Mouse (Mus musculus) neural tube, embryonic 13.5 days (tissue): ENCODE data around the gene Ephb2. TPM values are rescaled to one million over a fixed set of nuclear protein-coding genes. Genes with fewer than 3 reads are reported as not detected.

ENCODE experiments used
- ATAC-seq: fragments of 200-750 bp; cut with Nextera tagmentation; 2 replicates; pipeline ENCODE4 v1.8.0; 2017; ENCODE audit warnings: low read depth, mild to moderate bottlenecking, moderate TSS enrichment, moderate library complexity
- H3K27ac ChIP-seq: fragments of 300-500 bp; sonication (generic); replicated peaks from 2 replicates; pipeline ENCODE4 v1.5.1; 2015; ENCODE audit warnings: moderate library complexity, mild to moderate bottlenecking, inconsistent platforms
- H3K27me3 ChIP-seq: fragments of 300-500 bp; sonication (generic); 2 replicates; pipeline ENCODE4 v1.6.1; 2015; ENCODE audit warnings: mild to moderate bottlenecking, inconsistent platforms
- H3K36me3 ChIP-seq: fragments of 300-500 bp; sonication (generic); 2 replicates; pipeline ENCODE4 v1.6.1; 2015; ENCODE audit warnings: mild to moderate bottlenecking, inconsistent platforms
- H3K4me1 ChIP-seq: fragments of 300-500 bp; sonication (generic); replicated peaks from 2 replicates; pipeline ENCODE4 v1.6.1; 2015; ENCODE audit warnings: inconsistent platforms
- H3K4me2 ChIP-seq: fragments of 300-500 bp; sonication (generic); 2 replicates; pipeline ENCODE4 v1.6.1; 2015; ENCODE audit warnings: inconsistent platforms, mild to moderate bottlenecking, moderate library complexity
- H3K4me3 ChIP-seq: fragments of 300-500 bp; sonication (generic); 2 replicates; pipeline ENCODE4 v1.5.1; 2015; ENCODE audit warnings: mild to moderate bottlenecking, inconsistent platforms
- H3K9ac ChIP-seq: fragments of 300-500 bp; sonication (generic); 2 replicates; pipeline ENCODE4 v1.6.1; 2015; ENCODE audit warnings: moderate library complexity, mild to moderate bottlenecking, inconsistent platforms
- H3K9me3 ChIP-seq: fragments of 300-500 bp; sonication (generic); 2 replicates; pipeline ENCODE4 v1.6.1; 2016; ENCODE audit warnings: inconsistent platforms
- WGBS: fragments of 180-500 bp; shearing (Covaris S2); methylation state at CpG from one replicate; pipeline ENCODE4 v1.1.7; 2015; 5-methylcytosine and 5-hydroxymethylcytosine counted together
- polyA plus RNA-seq: library from polyadenylated mRNA; unstranded; fragments of >200 nt; fragmentation: Nextera tagmentation; extraction: Ambion mirVana; gene quantifications from 2 replicates; pipeline ENCODE4 v1.2.1, GENCODE M21; 2015

Gene Ephb2
- polyA plus RNA-seq, 1 experiment from 2014 or later, result 18.6 TPM

GRCm38 (mm10) chr4:136861806-136862205 lies 26.0 kb upstream of the Ephb2 start:
- H3K9ac ChIP-seq, result peak overlapping the region; percentile 47; the same call in 1 of the 2 replicates
- ATAC-seq, result peak; percentile 32; the same call in 1 of the 2 replicates

GRCm38 (mm10) chr4:136860022-136860421 lies 24.2 kb upstream of the Ephb2 start:
- H3K9ac ChIP-seq, result no peak overlapping the region
- H3K4me1 ChIP-seq, result peaks cover 28% of the 10 kb centered on the region
- 83% methylated on average over 7 of the region's 7 CpGs for WGBS
- no peak overlapping the region for H3K4me2 ChIP-seq
- no peaks in the 10 kb centered on the region for H3K36me3 ChIP-seq
- H3K9me3 ChIP-seq, result no peaks in the 10 kb centered on the region
- H3K27ac ChIP-seq, result no peak overlapping the region
- ATAC-seq, result no peak
- H3K4me3 ChIP-seq, result no peak overlapping the region
- H3K27me3 ChIP-seq, result no peaks in the 10 kb centered on the region; the same call in 1 of the 2 replicates

More at GRCm38 (mm10) chr4:136861806-136862205, 26.0 kb upstream of the Ephb2 start:
- Histone ChIP-seq H3K27ac (peak overlapping the region; percentile 62), H3K4me3 (no peak overlapping the region), H3K4me1 (peaks cover 43% of the 10 kb centered on the region), H3K27me3 (no peaks in the 10 kb centered on the region; the same call in 1 of the 2 replicates), H3K36me3 (no peaks in the 10 kb centered on the region), H3K9me3 (no peaks in the 10 kb centered on the region), H3K4me2 (no peak overlapping the region)
- 4% methylated on average over 17 of the region's 17 CpGs for WGBS

GRCm38 (mm10) chr4:136855081-136855480 lies 19.3 kb upstream of the Ephb2 start:
- Histone ChIP-seq H3K4me2 (no peak overlapping the region), H3K27ac (no peak overlapping the region), H3K9ac (no peak overlapping the region), H3K36me3 (no peaks in the 10 kb centered on the region), H3K27me3 (no peaks in the 10 kb centered on the region), H3K4me1 (no peaks in the 10 kb centered on the region; the same call in 1 of the 2 replicates), H3K9me3 (no peaks in the 10 kb centered on the region), H3K4me3 (no peak overlapping the region)
- 38% methylated on average over 6 of the region's 6 CpGs for WGBS
- no peak for ATAC-seq

- 76% methylated on average over 12 of the region's 12 CpGs for WGBS
- H3K9me3 ChIP-seq, result no peaks in the 10 kb centered on the region
- no peak overlapping the region for H3K27ac ChIP-seq
- no peak overlapping the region for H3K4me3 ChIP-seq
- no peaks in the 10 kb centered on the region; the same call in 1 of the 2 replicates for H3K4me1 ChIP-seq
- 0 out of 2 replicates have a peak, but pooled peaks cover 3% of the 10 kb centered on the region for H3K27me3 ChIP-seq
- H3K9ac ChIP-seq, result no peak overlapping the region
- no peak for ATAC-seq
- no peak overlapping the region for H3K4me2 ChIP-seq
- H3K36me3 ChIP-seq, result no peaks in the 10 kb centered on the region
These were observed 17.2 kb upstream of the Ephb2 start for GRCm38 (mm10) chr4:136852989-136853388.

- no peak for ATAC-seq
- Histone ChIP-seq H3K9ac (no peak overlapping the region), H3K27me3 (0 out of 2 replicates have a peak, but pooled peaks cover 3% of the 10 kb centered on the region), H3K27ac (no peak overlapping the region), H3K4me2 (no peak overlapping the region), H3K36me3 (no peaks in the 10 kb centered on the region), H3K9me3 (no peaks in the 10 kb centered on the region), H3K4me3 (no peak overlapping the region), H3K4me1 (no peaks in the 10 kb centered on the region; the same call in none of the 2 replicates)
- 58% methylated on average over 5 of the region's 5 CpGs for WGBS
These were observed 16.3 kb upstream of the Ephb2 start for GRCm38 (mm10) chr4:136852119-136852518.

GRCm38 (mm10) chr4:136848565-136848964 lies 12.8 kb upstream of the Ephb2 start:
- Histone ChIP-seq H3K4me1 (peaks cover 4% of the 10 kb centered on the region), H3K27me3 (0 out of 2 replicates have a peak, but pooled peaks cover 3% of the 10 kb centered on the region), H3K27ac (no peak overlapping the region), H3K9me3 (no peaks in the 10 kb centered on the region), H3K9ac (no peak overlapping the region), H3K4me2 (no peak overlapping the region), H3K4me3 (no peak overlapping the region), H3K36me3 (no peaks in the 10 kb centered on the region)
- ATAC-seq, result no peak
- 73% methylated on average over 4 of the region's 4 CpGs for WGBS

- H3K4me2 ChIP-seq, result no peak overlapping the region
- no peaks in the 10 kb centered on the region for H3K9me3 ChIP-seq
- peaks cover 4% of the 10 kb centered on the region for H3K4me1 ChIP-seq
- no peak for ATAC-seq
- 0 out of 2 replicates have a peak, but pooled peaks cover 3% of the 10 kb centered on the region for H3K27me3 ChIP-seq
- H3K9ac ChIP-seq, result no peak overlapping the region
- H3K27ac ChIP-seq, result no peak overlapping the region
- H3K36me3 ChIP-seq, result no peaks in the 10 kb centered on the region
- H3K4me3 ChIP-seq, result no peak overlapping the region
- 64% methylated on average over 6 of the region's 6 CpGs for WGBS
These were observed 11.4 kb upstream of the Ephb2 start for GRCm38 (mm10) chr4:136847166-136847565.

- ATAC-seq, result no peak
- no peaks in the 10 kb centered on the region for H3K36me3 ChIP-seq
- no peaks in the 10 kb centered on the region for H3K9me3 ChIP-seq
- H3K27ac ChIP-seq, result no peak overlapping the region
- WGBS, result 87% methylated on average over 10 of the region's 10 CpGs
- no peak overlapping the region for H3K4me3 ChIP-seq
- H3K9ac ChIP-seq, result no peak overlapping the region
- peaks cover 21% of the 10 kb centered on the region for H3K4me1 ChIP-seq
- no peak overlapping the region for H3K4me2 ChIP-seq
- no peaks in the 10 kb centered on the region for H3K27me3 ChIP-seq
These were observed 7.0 kb upstream of the Ephb2 start for GRCm38 (mm10) chr4:136842802-136843201.

GRCm38 (mm10) chr4:136842033-136842432 lies 6.2 kb upstream of the Ephb2 start:
- Histone ChIP-seq H3K4me1 (peaks cover 28% of the 10 kb centered on the region), H3K36me3 (no peaks in the 10 kb centered on the region), H3K4me3 (no peak overlapping the region), H3K27me3 (no peaks in the 10 kb centered on the region), H3K9me3 (no peaks in the 10 kb centered on the region), H3K27ac (no peak overlapping the region), H3K9ac (no peak overlapping the region), H3K4me2 (no peak overlapping the region)
- ATAC-seq, result no peak
- 86% methylated on average over 4 of the region's 4 CpGs for WGBS

GRCm38 (mm10) chr4:136841056-136841455 lies 5.3 kb upstream of the Ephb2 start:
- 9% methylated on average over 5 of the region's 5 CpGs for WGBS
- ATAC-seq, result peak; percentile 32; the same call in 1 of the 2 replicates
- Histone ChIP-seq H3K4me3 (no peak overlapping the region), H3K4me2 (no peak overlapping the region), H3K4me1 (peaks cover 34% of the 10 kb centered on the region), H3K27me3 (no peaks in the 10 kb centered on the region), H3K36me3 (no peaks in the 10 kb centered on the region), H3K27ac (no peak overlapping the region), H3K9ac (no peak overlapping the region), H3K9me3 (no peaks in the 10 kb centered on the region)

GRCm38 (mm10) chr4:136838462-136838861 lies 2.7 kb upstream of the Ephb2 start:
- H3K36me3 ChIP-seq, result no peaks in the 10 kb centered on the region
- WGBS, result 41% methylated on average over 9 of the region's 9 CpGs
- H3K9ac ChIP-seq, result no peak overlapping the region
- no peaks in the 10 kb centered on the region for H3K27me3 ChIP-seq
- no peak for ATAC-seq
- H3K27ac ChIP-seq, result no peak overlapping the region
- H3K4me1 ChIP-seq, result peaks cover 47% of the 10 kb centered on the region
- no peak overlapping the region for H3K4me2 ChIP-seq
- no peak overlapping the region for H3K4me3 ChIP-seq
- no peaks in the 10 kb centered on the region for H3K9me3 ChIP-seq

GRCm38 (mm10) chr4:136838026-136838425 lies 2.2 kb upstream of the Ephb2 start:
- Histone ChIP-seq H3K27me3 (no peaks in the 10 kb centered on the region), H3K9ac (no peak overlapping the region), H3K9me3 (no peaks in the 10 kb centered on the region), H3K4me2 (no peak overlapping the region), H3K4me1 (peaks cover 51% of the 10 kb centered on the region), H3K27ac (no peak overlapping the region), H3K4me3 (no peak overlapping the region), H3K36me3 (no peaks in the 10 kb centered on the region)
- 69% methylated on average over 9 of the region's 9 CpGs for WGBS
- no peak for ATAC-seq

- peaks cover 67% of the 10 kb centered on the region for H3K4me1 ChIP-seq
- H3K27ac ChIP-seq, result peak overlapping the region; percentile 99
- H3K4me3 ChIP-seq, result peak overlapping the region; percentile 92
- H3K36me3 ChIP-seq, result no peaks in the 10 kb centered on the region
- under 1% methylated on average over 27 of the region's 27 CpGs for WGBS
- H3K9ac ChIP-seq, result peak overlapping the region; percentile 99
- H3K9me3 ChIP-seq, result no peaks in the 10 kb centered on the region
- ATAC-seq, result peak; percentile 72
- no peaks in the 10 kb centered on the region for H3K27me3 ChIP-seq
- H3K4me2 ChIP-seq, result peak overlapping the region; percentile 91
These were observed 671 bp upstream of the Ephb2 start for GRCm38 (mm10) chr4:136836387-136836931.
